20 mouse cellular contexts compared by ENCODE assay signal in the genomic region with DNA sequence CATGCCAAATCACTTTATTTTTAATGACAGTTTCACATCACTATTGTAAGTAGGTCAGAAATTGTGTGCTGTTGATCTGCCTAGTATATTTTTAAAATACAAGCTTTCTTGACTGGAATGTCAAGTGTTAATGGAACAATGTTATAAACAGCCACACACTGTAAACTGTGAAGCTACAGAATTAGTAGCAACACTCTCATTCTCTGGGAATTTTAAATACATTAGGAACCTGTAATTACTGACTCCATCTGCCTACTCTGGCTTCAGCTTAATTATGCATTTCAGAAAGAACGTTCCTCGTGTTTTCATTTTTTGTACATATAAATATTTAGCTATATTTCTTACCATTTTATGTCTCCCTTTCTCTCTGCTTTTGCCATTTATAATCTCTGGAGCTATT.
DNase-seq lines count a peak whose midpoint lies in the region; ATAC-seq and TF ChIP-seq lines count a peak whose summit lies in the region.
"Had no signal": no experiment of that assay in that cellular context is flagged by ENCODE, and none has a peak within 500 bp of the region (broad histone marks: within the 10 kb centered on the region; RNA-seq: fewer than 3 reads in every experiment).

No protein-coding gene starts in this region.

- no peaks in the 10 kb centered on the region for H3K36me3 ChIP-seq in forebrain, embryonic 14.5 days (ENCODE audit: control insufficient read depth, insufficient read depth, low read length)
- no peaks in the 10 kb centered on the region for H3K36me3 ChIP-seq in forebrain, embryonic 12.5 days (replicated peaks)
- no peaks in the 10 kb centered on the region for H3K36me3 ChIP-seq in forebrain, postnatal 0 days (ENCODE audit: insufficient read depth)
- H3K36me3 ChIP-seq: embryonic facial prominence, embryonic 13.5 days; embryonic facial prominence, embryonic 15.5 days had no signal

- no peak for TF ChIP-seq POLR2A in brain, embryonic 14.5 days (IDR thresholded peaks at IDR 0.05; ENCODE audit: borderline replicate concordance, extremely low read depth, insufficient read depth, insufficient read length, poor library complexity, severe bottlenecking)

- peak; percentile 62 for DNase-seq in forebrain, embryonic 14.5 days (ENCODE audit: low spot score)
- DNase-seq in brain, adult 2 months (ENCODE audit: low read depth, low spot score) = peak; percentile 35
- DNase-seq in brain, embryonic 14.5 days (ENCODE audit: low read depth) = peak; percentile 59
- peak; percentile 32 for DNase-seq in forebrain, postnatal 0 days
- DNase-seq in adrenal gland, adult 8-10 months = no peak
- DNase-seq in liver = no peak
- DNase-seq in cerebellum, adult 9-10 months = no peak
- DNase-seq: adrenal gland, adult 2 months; adrenal gland, postnatal 14 days; adrenal gland, postnatal 36 days; cerebellum, adult 11-12 months; cerebellum, adult 2 months; cerebellum, adult 9-11 months; cerebellum, postnatal 14 days; cerebellum, postnatal 36 days; embryo, embryonic 11 days had no signal

- TF ChIP-seq CTCF in brain, embryonic 14.5 days (IDR thresholded peaks at IDR 0.05; ENCODE audit: borderline replicate concordance, extremely low read depth, insufficient read depth, insufficient read length) = no peak
- no peak for TF ChIP-seq CTCF in forebrain, postnatal 0 days (IDR thresholded peaks at IDR 0.05; ENCODE audit: low read depth)

- no peaks in the 10 kb centered on the region; the same call in 1 of the 2 replicates for H3K4me1 ChIP-seq in forebrain, embryonic 14.5 days (ENCODE audit: control insufficient read depth, insufficient read depth, low read length)
- H3K4me1 ChIP-seq in forebrain, embryonic 12.5 days = no peaks in the 10 kb centered on the region
- no peaks in the 10 kb centered on the region for H3K4me1 ChIP-seq in forebrain, postnatal 0 days (ENCODE audit: insufficient read depth)
- H3K4me1 ChIP-seq: embryonic facial prominence, embryonic 13.5 days; embryonic facial prominence, embryonic 15.5 days had no signal

- no peak overlapping the region for H3K4me2 ChIP-seq in forebrain, embryonic 14.5 days (ENCODE audit: low read length)
- no peak overlapping the region for H3K4me2 ChIP-seq in forebrain, embryonic 12.5 days
- no peak overlapping the region for H3K4me2 ChIP-seq in forebrain, postnatal 0 days (ENCODE audit: low read depth)
- H3K4me2 ChIP-seq: embryonic facial prominence, embryonic 13.5 days; embryonic facial prominence, embryonic 15.5 days had no signal

- no peaks in the 10 kb centered on the region for H3K9me3 ChIP-seq in forebrain, embryonic 14.5 days (replicated peaks; ENCODE audit: control insufficient read depth, low read length)
- H3K9me3 ChIP-seq in forebrain, embryonic 12.5 days = no peaks in the 10 kb centered on the region
- H3K9me3 ChIP-seq in forebrain, postnatal 0 days (ENCODE audit: low read length) = no peaks in the 10 kb centered on the region
- H3K9me3 ChIP-seq: embryonic facial prominence, embryonic 13.5 days; embryonic facial prominence, embryonic 15.5 days had no signal

- no peak overlapping the region for H3K9ac ChIP-seq in forebrain, embryonic 14.5 days (ENCODE audit: low read length)
- no peak overlapping the region for H3K9ac ChIP-seq in forebrain, embryonic 12.5 days
- H3K9ac ChIP-seq in forebrain, postnatal 0 days = no peak overlapping the region
- H3K9ac ChIP-seq: embryonic facial prominence, embryonic 13.5 days; embryonic facial prominence, embryonic 15.5 days had no signal

- WGBS in forebrain, embryonic 14.5 days = 61% methylated on average over 2 of the region's 2 CpGs
- WGBS in forebrain, embryonic 12.5 days = 67% methylated on average over 2 of the region's 2 CpGs
- WGBS in forebrain, postnatal 0 days = 40% methylated on average over 2 of the region's 2 CpGs

- H3K27ac ChIP-seq in forebrain, embryonic 14.5 days (ENCODE audit: low read depth, low read length) = no peak overlapping the region
- no peak overlapping the region for H3K27ac ChIP-seq in forebrain, embryonic 12.5 days
- H3K27ac ChIP-seq in forebrain, postnatal 0 days (ENCODE audit: low read depth, low read length) = no peak overlapping the region
- H3K27ac ChIP-seq: embryonic facial prominence, embryonic 13.5 days; embryonic facial prominence, embryonic 15.5 days had no signal

- ATAC-seq in forebrain, embryonic 14.5 days = peak; percentile 71
- ATAC-seq in forebrain, embryonic 12.5 days (ENCODE audit: low FRiP score) = no peak
- ATAC-seq in forebrain, postnatal 0 days = peak; percentile 90

- H3K4me3 ChIP-seq in forebrain, embryonic 14.5 days (ENCODE audit: low read depth, low read length) = no peak overlapping the region
- H3K4me3 ChIP-seq in forebrain, embryonic 12.5 days (replicated peaks) = no peak overlapping the region
- no peak overlapping the region for H3K4me3 ChIP-seq in forebrain, postnatal 0 days (ENCODE audit: low read depth, low read length)
- H3K4me3 ChIP-seq: embryonic facial prominence, embryonic 13.5 days; embryonic facial prominence, embryonic 15.5 days; erythroblast, embryonic 14.5 days had no signal

- no peaks in the 10 kb centered on the region for H3K27me3 ChIP-seq in forebrain, embryonic 14.5 days (replicated peaks; ENCODE audit: control insufficient read depth, insufficient read depth, low read length)
- no peaks in the 10 kb centered on the region for H3K27me3 ChIP-seq in forebrain, embryonic 12.5 days
- H3K27me3 ChIP-seq in forebrain, postnatal 0 days (ENCODE audit: insufficient read depth, low read length) = no peaks in the 10 kb centered on the region
- H3K27me3 ChIP-seq: embryonic facial prominence, embryonic 13.5 days; embryonic facial prominence, embryonic 15.5 days had no signal

Comparison
In these comparisons a context has a peak if more than half of its experiments do, and no peak if none do; other contexts are left out.
1. DNase-seq: peak in forebrain, embryonic 14.5 days (single experiment), brain, adult 2 months (single experiment), brain, embryonic 14.5 days (single experiment) and forebrain, postnatal 0 days (single experiment); none in adrenal gland, adult 8-10 months (single experiment), liver (single experiment) and cerebellum, adult 9-10 months (single experiment).